Mouse (Mus musculus) cortical plate, adult 2 months (tissue): ENCODE data around the gene Dnajc5.

Experiments
- CTCF ChIP-seq: fragments of 200-500 bp; IDR thresholded peaks from 2 replicates; pipeline ENCODE4 v1.5.1; 2011; ENCODE audit warnings: mild to moderate bottlenecking, control low read depth, low read length; ENCODE audit not compliant: insufficient read depth; ENCODE audit errors: extremely low read depth
- POLR2A ChIP-seq: fragments of 200-500 bp; IDR thresholded peaks from 2 replicates; pipeline ENCODE4 v1.6.1; 2011; ENCODE audit warnings: mild to moderate bottlenecking, low read length, control low read depth; ENCODE audit not compliant: insufficient read depth; ENCODE audit errors: extremely low read depth

- TF ChIP-seq POLR2A (no peak), CTCF (no peak)
Measured at GRCm38 (mm10) chr2:181472256-181472827, 47.9 kb upstream of the Dnajc5 start.
